Mouse (Mus musculus) bone marrow, adult 2 months (tissue): ENCODE measurements around the gene Siglecf.

Experiments used
- CTCF ChIP-seq: fragments of 200-500 bp; IDR thresholded peaks from 2 replicates; pipeline ENCODE4 v1.5.1; 2011; ENCODE audit warnings: low read length, control low read depth; ENCODE audit not compliant: control insufficient read depth, insufficient read depth
- POLR2A ChIP-seq: fragments of 200-500 bp; IDR thresholded peaks from 2 replicates; pipeline ENCODE4 v1.6.1; 2011; ENCODE audit warnings: low read depth, mild to moderate bottlenecking, control low read depth, low read length, borderline replicate concordance; ENCODE audit not compliant: control insufficient read depth

GRCm38 (mm10) chr7:43354893-43355835 lies 4.0 kb downstream of the Siglecf start:
- TF ChIP-seq CTCF (no peak), POLR2A (no peak)
